Mouse (Mus musculus): ENCODE measurements around the gene Gmfb. TPM values are rescaled to one million over a fixed set of nuclear protein-coding genes. Genes with fewer than 3 reads are reported as not detected.

The Gmfb gene
- 100 to 1,000 TPM; 140 to 160 TPM for total RNA-seq (2023)

DNA sequence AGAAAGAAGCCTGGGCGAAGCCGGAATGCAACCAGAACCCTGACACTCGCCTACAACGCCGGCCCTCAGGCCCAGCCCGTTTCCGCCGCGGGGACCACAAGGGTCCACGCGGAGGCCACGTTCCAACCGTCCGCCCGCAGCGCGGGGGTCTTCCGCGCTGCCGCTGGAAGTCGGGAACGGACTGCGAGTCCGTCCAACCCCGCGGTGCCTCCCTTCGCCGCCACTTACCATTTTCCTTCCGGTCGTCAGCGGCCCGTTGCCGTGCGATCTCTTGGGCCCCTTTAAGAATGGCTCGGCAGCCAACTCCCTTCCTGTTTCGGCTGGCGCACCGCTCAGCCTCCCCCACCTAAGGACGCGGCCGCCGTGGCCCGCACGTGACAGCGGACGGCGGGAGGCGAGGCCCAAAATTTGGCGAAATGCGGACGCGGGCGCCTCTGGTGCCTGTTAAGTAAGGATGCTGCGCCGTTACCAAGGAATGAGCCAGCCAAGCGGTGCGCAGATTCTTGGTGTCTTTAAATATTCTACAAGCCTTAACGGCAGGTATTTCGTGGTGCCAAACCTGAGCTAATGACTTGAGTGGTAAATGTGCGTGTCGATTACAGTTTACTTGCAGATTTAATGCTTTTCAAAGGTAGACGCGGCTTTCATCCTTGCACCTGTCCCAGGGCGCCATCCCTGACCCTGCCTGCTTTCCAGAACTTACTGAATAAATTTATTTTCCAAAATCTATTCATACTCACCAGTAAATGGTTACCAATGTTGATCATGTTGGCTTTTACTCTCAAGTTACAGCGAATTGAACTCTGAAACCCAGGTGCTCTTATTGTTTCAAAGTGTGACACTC, at the start of gene Gmfb:
TSS of gene Gmfb (minus strand) at position 370 of the 844 bp plus-strand sequence.

DNA sequence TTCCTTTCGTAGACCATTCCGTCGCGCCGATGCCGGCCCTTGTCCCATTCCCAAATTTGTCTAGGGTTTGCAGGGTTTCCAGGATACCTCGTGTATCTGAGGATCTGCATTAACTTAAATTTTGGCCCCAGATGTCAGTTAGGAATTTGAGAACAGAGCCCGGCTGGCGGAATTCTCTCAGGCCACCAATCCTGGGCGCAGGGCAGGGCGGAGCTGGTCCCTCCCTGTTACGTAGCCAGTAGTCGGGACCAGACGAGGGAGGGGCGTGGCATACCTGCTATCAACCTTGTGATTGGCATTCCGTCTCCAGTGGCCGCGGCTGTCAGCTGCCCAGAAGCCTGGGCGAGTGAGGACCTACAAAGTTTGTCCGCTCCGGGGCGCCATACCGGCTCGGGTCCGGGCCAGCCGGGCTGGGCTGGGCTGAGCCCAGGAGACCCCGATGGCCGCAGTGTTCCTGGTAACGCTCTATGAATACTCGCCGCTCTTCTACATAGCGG, 9.8 kb upstream of the Gmfb start, which contains the start of gene Cgrrf1:
TSS of gene Cgrrf1 (plus strand) at position 289 of the 497 bp plus-strand sequence.

DNA sequence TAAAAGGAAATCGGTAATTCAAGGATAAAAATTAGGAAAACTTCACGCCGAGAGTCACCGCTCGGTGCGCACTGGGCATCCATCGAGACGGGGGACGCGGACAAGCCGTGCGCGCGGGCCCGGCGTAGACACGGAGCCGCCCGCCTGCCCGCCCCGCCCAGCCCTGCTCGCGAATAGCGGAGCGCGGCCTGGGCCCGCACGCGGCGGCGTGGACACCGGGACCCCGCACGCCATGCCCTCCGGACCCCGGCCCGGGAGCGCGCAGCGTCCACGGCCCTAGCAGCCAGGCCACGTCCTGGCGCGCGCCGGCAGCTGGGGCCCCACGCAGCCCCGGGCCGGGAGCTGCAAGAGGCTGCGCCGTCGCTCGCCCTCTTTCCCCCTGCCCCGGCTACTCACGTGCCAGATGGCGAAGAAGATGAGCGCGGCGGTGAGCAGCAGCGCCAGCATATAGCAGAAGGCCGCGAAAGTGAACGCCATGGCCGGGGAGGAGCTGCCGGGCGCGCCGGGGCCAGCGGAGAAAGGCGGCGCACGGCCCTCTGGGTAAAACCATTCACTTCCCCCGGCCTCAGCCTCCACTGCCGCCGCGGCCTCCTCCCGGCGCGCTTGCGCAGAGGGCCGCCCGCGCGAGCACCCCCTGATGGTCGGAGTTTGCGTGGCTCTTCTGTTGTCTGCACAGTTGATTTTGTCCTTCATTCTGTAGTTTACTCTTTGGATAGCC, 34.1 kb downstream of the Gmfb start, which contains the start of gene Cnih1:
TSS of gene Cnih1 (minus strand) at position 625 of the 718 bp plus-strand sequence.

DNA sequence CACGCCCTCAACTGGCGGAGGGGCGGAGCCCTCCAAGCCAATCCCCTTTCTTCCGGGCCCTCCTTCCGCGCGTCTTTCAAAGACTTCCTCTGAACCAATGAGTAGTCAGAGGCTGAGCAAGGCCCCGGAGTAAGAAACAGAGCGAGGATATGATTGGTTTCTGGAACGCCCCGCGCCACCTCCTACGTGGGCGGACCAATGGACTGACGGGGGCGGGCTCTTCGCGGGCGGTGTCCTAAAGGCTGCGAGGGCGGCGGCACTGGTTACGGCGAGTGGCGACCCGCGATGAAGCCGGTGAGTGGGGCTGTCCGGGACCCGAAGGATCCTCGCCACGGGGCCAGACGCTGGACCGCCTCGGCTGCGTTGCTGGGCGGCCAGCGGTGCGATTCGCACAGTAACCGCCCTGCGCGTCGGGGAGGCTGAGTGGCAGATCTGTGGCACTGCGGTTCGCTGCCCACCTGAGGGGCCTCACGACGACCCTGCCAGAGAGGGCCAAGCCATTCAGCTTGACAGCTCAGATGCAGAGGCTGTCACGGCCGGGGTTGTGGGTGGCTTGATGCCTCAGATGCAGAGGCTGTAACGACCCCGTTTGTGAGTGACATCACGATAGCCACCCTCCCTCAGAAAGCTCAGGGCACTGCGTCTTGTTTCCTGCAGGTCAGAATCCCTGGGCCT, 61.5 kb downstream of the Gmfb start, which contains the start of gene Cdkn3:
TSS of gene Cdkn3 (plus strand) at position 187 of the 675 bp plus-strand sequence.

Other genes starting within 250 kb of the Gmfb start
- gene Cdkn3, start 61.7 kb downstream of the Gmfb start, total RNA-seq (2023) = under 1 TPM; 0.65 to 0.81 TPM
- 10 to 100 TPM; 27.3 to 30.0 TPM for gene Cnih1, start 33.8 kb downstream of the Gmfb start, total RNA-seq (2023)
- 10 to 100 TPM; 24.4 to 25.7 TPM for gene Cgrrf1, start 9.9 kb upstream of the Gmfb start, total RNA-seq (2023)
- 1 to 10 TPM in 1 of 2 experiments, under 1 TPM in 1; 0.61 to 1.9 TPM for gene Samd4, start 60.6 kb upstream of the Gmfb start, total RNA-seq (2023)